Mouse (Mus musculus) hindbrain, postnatal 0 days (tissue): ENCODE results near the gene Tecta. TPM values are rescaled to one million over a fixed set of nuclear protein-coding genes. Genes with fewer than 3 reads are reported as not detected.

Experiments
- ATAC-seq: fragments of 200-750 bp; cut with Nextera tagmentation; 2 replicates; pipeline ENCODE4 v1.8.0; 2017; ENCODE audit warnings: mild to moderate bottlenecking, moderate TSS enrichment, moderate library complexity
- DNase-seq: peaks from one replicate; pipeline ENCODE4 v3.0.0-alpha.2; 2015; ENCODE audit warnings: low spot score
- H3K27ac ChIP-seq: fragments of 300-500 bp; sonication (generic); 2 replicates; pipeline ENCODE4 v1.5.1; 2014; ENCODE audit warnings: mild to moderate bottlenecking
- H3K27me3 ChIP-seq: fragments of 300-500 bp; sonication (generic); 2 replicates; pipeline ENCODE4 v1.6.1; 2014; ENCODE audit warnings: low read length, mixed read lengths; ENCODE audit not compliant: insufficient read depth
- H3K36me3 ChIP-seq: fragments of 300-500 bp; sonication (generic); 2 replicates; pipeline ENCODE4 v1.6.1; 2014; ENCODE audit warnings: low read length, mixed read lengths; ENCODE audit not compliant: insufficient read depth
- H3K4me1 ChIP-seq: fragments of 300-500 bp; sonication (generic); 2 replicates; pipeline ENCODE4 v1.6.1; 2014; ENCODE audit warnings: antibody characterized with exemption, low read length, mixed read lengths; ENCODE audit not compliant: insufficient read depth
- H3K4me2 ChIP-seq: fragments of 300-500 bp; sonication (generic); 2 replicates; pipeline ENCODE4 v1.6.1; 2014; ENCODE audit warnings: low read depth, mild to moderate bottlenecking, low read length, moderate library complexity, mixed read lengths
- H3K4me3 ChIP-seq: fragments of 300-500 bp; sonication (generic); 2 replicates; pipeline ENCODE4 v1.5.1; 2014; ENCODE audit warnings: low read length
- H3K9ac ChIP-seq: fragments of 300-500 bp; sonication (generic); replicated peaks from 2 replicates; pipeline ENCODE4 v1.6.1; 2014; ENCODE audit warnings: mild to moderate bottlenecking, low read length, moderate library complexity, mixed read lengths
- H3K9me3 ChIP-seq: fragments of 300-500 bp; sonication (generic); 2 replicates; pipeline ENCODE4 v1.6.1; 2016; ENCODE audit warnings: low read length, mixed read lengths
- CTCF ChIP-seq: IDR thresholded peaks from 2 replicates; pipeline ENCODE4 v1.5.1; 2016; ENCODE audit warnings: antibody characterized with exemption, control low read depth, low read depth
- WGBS: fragments of 180-500 bp; shearing (Covaris S2); extraction: QIAGEN DNeasy Blood & Tissue Kit; methylation state at CpG from one replicate; pipeline ENCODE4 v1.1.7; 2014; 5-methylcytosine and 5-hydroxymethylcytosine counted together
- polyA plus RNA-seq: library from polyadenylated mRNA; unstranded; fragments of >200 nt; fragmentation: Nextera tagmentation; extraction: Ambion mirVana; gene quantifications from 2 replicates; pipeline ENCODE4 v1.2.1, GENCODE M21; 2015
- total RNA-seq: library from RNA; depleted of rRNA; stranded (reverse); fragments of >200 nt; gene quantifications from 2 replicates; pipeline ENCODE4 v1.2.3, GENCODE M21; 2014

Tecta gene
- total and polyA plus RNA-seq, 2 experiments from 2014 or later = 0.16 to 0.43 TPM

DNA sequence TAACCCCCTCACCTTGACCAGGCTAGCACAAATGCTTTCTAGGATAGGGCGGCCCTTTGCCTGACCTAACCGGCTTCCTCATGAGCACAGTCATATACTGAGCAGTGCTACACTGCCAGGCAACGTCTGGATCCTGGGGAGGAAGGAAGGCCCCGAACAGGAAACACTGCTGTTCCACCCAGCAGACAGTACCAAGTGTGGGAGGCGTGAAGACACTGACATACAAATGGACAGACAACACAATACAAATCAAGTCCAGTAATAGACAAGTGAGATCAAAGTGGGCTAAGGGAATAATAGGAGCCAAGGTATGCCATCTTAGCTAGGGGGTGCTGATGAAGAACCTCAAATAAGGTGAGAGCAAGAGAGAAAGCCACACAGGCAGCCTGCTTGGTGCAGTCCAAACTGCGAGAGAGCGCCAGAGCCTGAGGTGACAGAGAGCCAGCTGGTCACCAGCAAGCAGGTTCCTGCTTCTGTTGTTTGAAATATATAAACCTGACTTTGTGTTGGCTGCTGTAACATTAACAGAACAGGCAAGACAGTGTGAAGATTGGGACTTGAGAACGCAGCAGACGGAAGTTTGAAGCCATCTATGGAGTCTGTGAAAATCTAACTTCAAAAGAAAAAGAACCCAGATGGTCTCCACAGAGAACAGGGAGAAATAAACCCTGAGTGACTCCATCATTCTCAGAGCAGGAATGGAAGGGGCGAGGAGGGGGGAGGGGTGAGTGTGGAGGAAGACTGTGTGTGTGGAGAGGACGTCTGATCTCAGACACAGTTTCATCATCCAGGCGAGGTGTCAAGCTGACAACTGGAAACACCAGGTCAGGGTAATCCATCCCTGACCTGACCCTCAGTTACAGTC lies 28.6 kb upstream of the Tecta start:
- peaks cover 10% of the 10 kb centered on the region; the same call in 1 of the 2 replicates for H3K36me3 ChIP-seq
- WGBS = 72% methylated on average over 12 of the region's 12 CpGs
- ATAC-seq (peak; percentile 62), DNase-seq (peak; percentile 20)
- H3K9me3 ChIP-seq = no peaks in the 10 kb centered on the region
- H3K4me2 ChIP-seq = no peak overlapping the region
- no peak overlapping the region for H3K4me3 ChIP-seq
- H3K9ac ChIP-seq = no peak overlapping the region
- H3K27me3 ChIP-seq = no peaks in the 10 kb centered on the region
- no peak for TF ChIP-seq CTCF
- H3K4me1 ChIP-seq = 0 out of 2 replicates have a peak, but pooled peaks cover 2% of the 10 kb centered on the region
- H3K27ac ChIP-seq = peak overlapping the region; percentile 60; the same call in 1 of the 2 replicates

DNA sequence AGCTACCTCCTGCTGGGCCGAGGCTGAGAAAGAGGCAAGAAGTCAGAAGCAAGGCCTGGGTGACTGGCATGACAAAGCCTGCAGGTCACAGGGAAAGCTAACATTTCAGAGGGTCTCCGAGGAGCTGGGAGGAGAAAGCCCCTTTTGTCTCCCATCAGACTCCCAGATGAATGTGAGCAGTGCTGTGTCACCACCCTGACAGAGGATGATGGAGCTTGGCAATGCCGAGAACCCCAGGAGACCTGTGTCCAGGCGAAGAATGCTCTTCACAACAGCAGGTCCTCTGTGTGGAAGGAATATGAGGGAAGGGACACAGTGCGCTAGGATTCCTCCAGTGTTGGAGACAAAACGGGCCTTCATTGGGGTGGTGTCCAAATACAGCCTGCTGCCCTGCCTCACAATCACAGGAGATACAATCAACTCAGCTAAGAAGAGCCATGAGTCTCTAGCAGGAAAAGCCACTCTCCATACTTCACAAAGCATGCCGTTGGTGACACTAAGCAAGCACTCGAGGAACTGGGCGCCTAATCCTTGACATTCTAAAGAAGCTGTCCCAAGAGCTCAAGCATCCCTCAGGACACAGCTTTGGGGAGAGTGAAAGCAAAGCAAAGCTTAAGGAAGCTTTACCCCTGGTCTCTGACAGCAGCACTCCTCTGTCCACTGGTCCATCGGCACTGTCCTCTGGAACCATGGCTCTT lies 27.1 kb upstream of the Tecta start:
- Histone ChIP-seq H3K4me3 (no peak overlapping the region), H3K9me3 (no peaks in the 10 kb centered on the region), H3K4me2 (no peak overlapping the region), H3K27ac (peak overlapping the region; percentile 42; the same call in 1 of the 2 replicates), H3K27me3 (no peaks in the 10 kb centered on the region), H3K9ac (no peak overlapping the region), H3K36me3 (peaks cover 10% of the 10 kb centered on the region; the same call in 1 of the 2 replicates), H3K4me1 (0 out of 2 replicates have a peak, but pooled peaks cover 2% of the 10 kb centered on the region)
- ATAC-seq = peak; percentile 89
- DNase-seq = peak; percentile 31
- 35% methylated on average over 10 of the region's 10 CpGs for WGBS
- TF ChIP-seq CTCF = no peak

- ATAC-seq (no peak), DNase-seq (no peak)
- Histone ChIP-seq H3K27ac (no peak overlapping the region), H3K4me3 (no peak overlapping the region), H3K27me3 (no peaks in the 10 kb centered on the region), H3K9me3 (no peaks in the 10 kb centered on the region), H3K4me2 (no peak overlapping the region), H3K4me1 (0 out of 2 replicates have a peak, but pooled peaks cover 2% of the 10 kb centered on the region), H3K36me3 (peaks cover 8% of the 10 kb centered on the region; the same call in 1 of the 2 replicates), H3K9ac (no peak overlapping the region)
- no peak for TF ChIP-seq CTCF
- WGBS = 97% methylated on average over 2 of the region's 2 CpGs
These were observed 23.9 kb upstream of the Tecta start for GRCm38 (mm10) chr9:42423649-42424048.

DNA sequence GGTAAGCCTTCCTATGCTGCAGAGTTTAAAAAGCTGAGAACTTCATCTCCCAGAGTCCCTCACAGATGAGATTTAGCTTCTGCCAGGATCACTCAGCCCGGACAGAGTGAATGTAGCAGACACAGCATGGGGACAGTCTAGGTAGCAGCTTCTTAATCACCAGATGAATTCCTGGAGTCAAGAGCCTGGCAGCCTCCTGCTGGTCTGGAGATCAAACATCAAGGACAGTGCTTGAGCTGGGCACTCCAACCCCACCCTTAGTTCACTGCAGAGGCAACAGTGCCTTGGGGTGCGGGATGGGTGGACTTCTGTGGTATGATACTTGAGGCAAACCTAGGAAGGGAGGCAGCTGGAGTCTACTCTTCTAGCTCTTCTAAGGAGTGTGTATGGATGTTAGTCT lies 20.0 kb upstream of the Tecta start:
- H3K27ac ChIP-seq = no peak overlapping the region
- H3K27me3 ChIP-seq = no peaks in the 10 kb centered on the region
- H3K4me2 ChIP-seq = no peak overlapping the region
- H3K4me3 ChIP-seq = no peak overlapping the region
- TF ChIP-seq CTCF = no peak
- no peak for ATAC-seq
- H3K9me3 ChIP-seq = no peaks in the 10 kb centered on the region
- no peaks in the 10 kb centered on the region for H3K4me1 ChIP-seq
- 67% methylated on average over 2 of the region's 2 CpGs for WGBS
- no peak overlapping the region for H3K9ac ChIP-seq
- H3K36me3 ChIP-seq = peaks cover 8% of the 10 kb centered on the region; the same call in 1 of the 2 replicates
- DNase-seq = no peak

- H3K27me3 ChIP-seq = no peaks in the 10 kb centered on the region
These were observed 19.1 kb upstream of the Tecta start for GRCm38 (mm10) chr9:42418786-42419185.

DNA sequence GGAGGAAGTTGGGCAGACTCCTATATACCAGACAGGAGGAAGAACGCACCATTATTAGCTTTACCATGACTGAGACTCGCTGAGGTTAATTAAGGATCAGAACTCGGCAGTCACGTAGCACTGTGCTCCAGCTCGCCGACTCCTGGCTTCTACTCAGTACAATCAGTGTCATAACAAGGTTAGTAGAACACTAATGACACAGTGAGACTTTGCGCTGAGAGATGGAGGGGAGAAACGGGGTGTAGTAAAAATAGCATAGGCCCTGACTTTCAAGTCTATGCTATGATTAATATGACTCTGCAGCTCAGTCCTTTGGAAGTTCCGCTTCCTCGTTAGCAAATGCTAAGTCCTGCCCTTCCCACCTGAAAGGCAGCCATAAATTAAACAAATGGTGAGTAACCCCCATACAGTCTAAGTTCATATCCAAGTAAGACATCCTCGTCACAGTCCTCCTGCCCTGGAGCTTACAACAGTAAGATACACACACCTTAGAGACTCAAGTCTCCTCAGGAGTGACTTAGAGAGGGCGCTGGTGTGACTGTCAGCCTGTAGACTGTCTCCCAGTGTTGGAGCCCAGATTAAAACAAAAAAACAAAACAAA lies 17.7 kb upstream of the Tecta start:
- Histone ChIP-seq H3K4me2 (no peak overlapping the region), H3K9me3 (no peaks in the 10 kb centered on the region), H3K36me3 (peaks cover 8% of the 10 kb centered on the region; the same call in 1 of the 2 replicates), H3K27me3 (no peaks in the 10 kb centered on the region), H3K4me3 (no peak overlapping the region), H3K9ac (no peak overlapping the region), H3K4me1 (no peaks in the 10 kb centered on the region), H3K27ac (no peak overlapping the region)
- ATAC-seq (no peak), DNase-seq (no peak)
- WGBS = 85% methylated on average over 12 of the region's 12 CpGs
- TF ChIP-seq CTCF = no peak

More at GRCm38 (mm10) chr9:42418786-42419185, 19.1 kb upstream of the Tecta start:
- Histone ChIP-seq H3K9ac (no peak overlapping the region), H3K4me1 (no peaks in the 10 kb centered on the region), H3K9me3 (no peaks in the 10 kb centered on the region), H3K36me3 (peaks cover 8% of the 10 kb centered on the region; the same call in 1 of the 2 replicates), H3K4me3 (no peak overlapping the region), H3K4me2 (no peak overlapping the region), H3K27ac (no peak overlapping the region)
- DNase-seq (no peak), ATAC-seq (no peak)
- 95% methylated on average over 5 of the region's 5 CpGs for WGBS
- TF ChIP-seq CTCF = no peak
